Mouse (Mus musculus) left cerebral cortex, postnatal 14 days (tissue): ENCODE measurements around the gene Adcy9. TPM values are rescaled to one million over a fixed set of nuclear protein-coding genes. Genes with fewer than 3 reads are reported as not detected.
"Not testable (repeated sequence)": the region's sequence is repeated elsewhere in the genome, so short reads cannot be mapped to it uniquely, and the experiment has no call there.

Source experiments
- DNase-seq, 2 experiments: peaks; one replicate each; pipeline ENCODE4 v3.0.0; 2021 to 2022; ENCODE audit warnings: low spot score in 2 of 2, mixed read lengths in 1 of 2
- intact Hi-C: fragments of 180-260 bp; cut with DNase I; formaldehyde crosslinking; loops from one replicate; pipeline ENCODE4 v1.15.1; 2025
- total RNA-seq, 2 experiments: library from RNA; stranded (reverse); gene quantifications; 2 replicates each; pipeline ENCODE4 v1.2.3; 2021

The Adcy9 gene
- total RNA-seq, 2 experiments from 2014 or later: 50.1 to 57.1 TPM

- intact Hi-C loops: loop anchor here (5.0 kb wide), 1 partner anchor 222 kb away; no protein-coding TSS in a partner anchor
Measured at GRCm38 (mm10) chr16:4289507-4289906, 130.8 kb downstream of the Adcy9 start.

DNA sequence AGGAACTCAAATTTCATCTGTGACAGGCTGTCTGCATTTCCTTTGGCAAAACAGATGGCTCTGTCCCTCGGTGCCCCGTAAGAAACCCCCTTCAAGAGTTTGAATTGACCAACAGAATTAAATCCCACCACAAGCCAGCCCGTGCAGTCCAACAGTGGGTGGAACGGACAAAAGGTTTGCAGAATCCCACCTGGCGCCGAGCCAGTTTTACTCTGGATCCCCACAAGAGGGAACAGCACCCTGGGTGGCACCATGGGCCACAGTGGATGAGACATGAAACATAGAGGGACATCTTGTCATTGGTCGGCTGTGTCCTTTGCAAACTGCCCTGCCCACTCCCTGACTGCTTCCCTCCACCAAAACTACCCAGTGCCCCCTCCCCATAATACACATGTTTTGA, 133.7 kb downstream of the Adcy9 start:
- intact Hi-C loops: loop anchor here (5.0 kb wide), 1 partner anchor 219 kb away; no protein-coding TSS in a partner anchor

More at GRCm38 (mm10) chr16:4289507-4289906, 130.8 kb downstream of the Adcy9 start:
- DNase-seq: no peak

DNA sequence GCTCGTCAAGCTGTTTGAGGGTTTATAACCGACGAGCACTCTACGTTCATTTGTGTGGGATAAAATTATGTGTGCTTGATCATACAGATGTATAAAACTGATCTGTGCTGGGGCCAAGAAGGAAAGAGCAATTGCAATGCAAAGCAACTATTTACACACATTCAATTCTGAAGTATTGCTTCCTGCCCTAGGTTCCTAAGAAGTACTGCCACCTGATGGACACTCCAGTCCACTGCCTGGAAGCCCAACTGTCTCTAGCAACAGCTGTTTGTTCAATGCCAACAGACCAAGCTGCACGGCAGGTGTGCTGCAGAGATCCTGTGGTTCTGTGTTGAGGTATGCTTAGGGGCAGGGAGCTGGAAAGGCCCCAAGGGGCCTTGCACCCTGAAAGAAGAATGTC, 135.0 kb downstream of the Adcy9 start:
- intact Hi-C loops: loop anchor here (5.0 kb wide), 1 partner anchor 218 kb away; no protein-coding TSS in a partner anchor
- peak in 1 of 2 experiments; percentile 35 for DNase-seq

More for the DNA sequence above, 133.7 kb downstream of the Adcy9 start:
- no peak for DNase-seq

- DNase-seq: no peak
- intact Hi-C loops: no loop called here
Measured at GRCm38 (mm10) chr16:4283267-4283851, 136.9 kb downstream of the Adcy9 start.

- intact Hi-C loops: no loop called here
- DNase-seq: no peak
Measured at GRCm38 (mm10) chr16:4281470-4281869, 138.8 kb downstream of the Adcy9 start.

GRCm38 (mm10) chr16:4280949-4281348, 139.3 kb downstream of the Adcy9 start:
- no peak for DNase-seq

GRCm38 (mm10) chr16:4279601-4280000, 140.7 kb downstream of the Adcy9 start:
- no peak for DNase-seq
- intact Hi-C loops: no loop called here

More at GRCm38 (mm10) chr16:4280949-4281348, 139.3 kb downstream of the Adcy9 start:
- intact Hi-C loops: no loop called here

DNA sequence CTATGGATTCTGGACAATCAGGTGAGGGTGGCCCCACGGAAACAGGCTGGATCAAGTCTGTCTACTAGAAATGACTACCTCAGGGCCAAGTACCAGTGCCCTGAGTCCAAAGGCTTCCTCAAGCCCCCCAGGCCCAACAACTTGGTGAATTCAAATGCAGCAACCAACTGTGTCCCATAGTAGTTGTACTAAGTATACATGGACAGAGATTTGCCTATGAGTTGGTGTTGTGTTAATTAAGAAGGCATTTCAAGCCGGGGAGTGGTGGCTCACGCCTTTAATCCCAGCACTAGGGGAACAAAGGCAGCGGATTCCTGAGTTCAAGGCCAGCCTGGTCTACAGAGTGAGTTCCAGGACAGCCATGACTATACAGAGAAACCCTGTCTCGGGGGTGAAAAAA, 143.7 kb downstream of the Adcy9 start:
- intact Hi-C loops: no loop called here
- no peak for DNase-seq

GRCm38 (mm10) chr16:4276151-4276550, 144.1 kb downstream of the Adcy9 start:
- no peak for DNase-seq
- intact Hi-C loops: no loop called here

GRCm38 (mm10) chr16:4273702-4274476, 146.4 kb downstream of the Adcy9 start:
- DNase-seq: peak; percentile 85 to 86
- intact Hi-C loops: no loop called here

DNA sequence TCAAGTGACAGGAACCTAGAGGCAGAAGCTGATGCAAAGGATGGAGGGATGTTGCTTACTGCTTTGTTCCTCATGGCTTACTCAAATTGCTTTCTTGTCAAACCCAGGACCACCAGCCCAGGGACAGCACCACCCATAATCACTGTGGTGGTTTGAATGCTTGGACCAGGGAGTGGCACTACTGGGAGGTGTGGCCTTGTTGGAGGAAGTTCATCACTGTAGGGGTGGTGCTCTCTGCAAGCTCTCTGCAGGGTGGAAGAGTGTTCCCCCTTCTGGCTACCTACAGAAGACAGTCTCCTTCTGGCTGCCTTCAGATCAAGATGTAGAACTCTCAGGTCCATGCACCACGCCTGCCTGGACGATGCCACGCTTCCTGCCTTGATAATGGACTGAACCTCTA, 148.0 kb downstream of the Adcy9 start:
- no peak for DNase-seq
- intact Hi-C loops: no loop called here

GRCm38 (mm10) chr16:4270911-4271310, 149.4 kb downstream of the Adcy9 start:
- no peak for DNase-seq
- intact Hi-C loops: no loop called here

DNA sequence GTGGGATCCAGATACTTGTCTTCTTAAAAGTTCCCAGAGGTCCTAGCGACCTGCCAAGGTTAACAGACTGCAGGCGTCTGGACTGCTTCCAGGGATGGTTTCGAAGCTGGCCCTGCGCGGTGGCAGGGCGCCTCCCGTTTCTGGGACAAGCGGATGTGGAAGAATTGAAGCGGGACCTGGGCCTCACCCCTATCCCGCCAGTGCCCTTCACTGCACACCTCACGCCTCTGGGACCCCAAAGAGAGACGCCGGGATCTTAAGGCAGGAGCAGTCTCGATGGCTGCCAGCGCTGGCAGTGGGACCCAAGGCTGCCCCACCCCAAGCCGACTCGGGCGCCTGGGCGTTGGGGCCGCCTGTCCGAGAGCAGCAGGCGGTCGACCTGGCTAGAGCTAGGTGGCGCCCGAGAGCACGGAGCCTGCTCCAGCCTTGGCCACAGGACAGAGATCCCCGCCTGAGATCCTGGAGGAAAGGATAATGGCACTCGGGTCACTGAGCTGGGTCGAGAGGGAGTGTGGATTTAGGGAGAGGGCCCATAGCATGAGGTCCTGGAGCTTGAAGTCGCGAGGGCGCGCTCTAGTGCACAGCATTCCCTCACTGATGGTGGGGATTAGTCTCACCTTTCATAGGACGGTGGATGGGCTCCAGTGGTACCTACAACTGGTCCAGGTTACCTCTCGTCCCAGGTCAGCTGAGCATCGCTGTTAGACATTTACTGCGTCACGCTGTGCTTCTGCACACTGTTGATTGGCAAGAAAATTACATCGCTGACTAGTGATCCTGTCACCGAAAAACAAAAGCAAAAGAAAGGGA, 152.2 kb downstream of the Adcy9 start:
- intact Hi-C loops: loop anchor here (5.0 kb wide), 1 partner anchor 201 kb away; no protein-coding TSS in a partner anchor
- DNase-seq: peak in 1 of 2 experiments; percentile 69

DNA sequence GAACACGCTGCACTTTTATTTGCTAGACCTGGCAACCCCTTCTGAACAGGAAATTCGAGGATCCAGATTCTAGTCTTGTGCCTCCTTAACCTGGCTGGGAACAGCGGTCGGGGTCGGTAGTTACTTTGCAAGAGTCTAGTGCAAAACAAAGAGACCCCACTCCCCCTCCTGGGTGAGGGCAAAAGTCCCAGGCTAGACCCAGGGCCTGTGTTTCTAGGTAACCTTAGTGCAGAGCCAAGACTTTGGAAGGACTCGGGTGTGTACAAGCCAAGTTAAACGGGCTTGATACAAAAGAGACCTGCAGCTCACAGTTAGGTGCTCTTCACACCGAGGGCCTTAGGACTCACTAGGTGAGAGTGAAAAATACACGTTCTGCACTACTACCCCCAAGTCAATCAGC, 152.8 kb downstream of the Adcy9 start:
- DNase-seq: no peak
- intact Hi-C loops: loop anchor here (5.0 kb wide), 1 partner anchor 200 kb away; no protein-coding TSS in a partner anchor

GRCm38 (mm10) chr16:4265351-4265750, 154.9 kb downstream of the Adcy9 start:
- no peak for DNase-seq
- intact Hi-C loops: loop anchor here (5.0 kb wide), 1 partner anchor 198 kb away; no protein-coding TSS in a partner anchor

- DNase-seq: no peak
- intact Hi-C loops: no loop called here
Measured at GRCm38 (mm10) chr16:4263486-4263885, 156.8 kb downstream of the Adcy9 start.

GRCm38 (mm10) chr16:4257546-4257945, 162.8 kb downstream of the Adcy9 start:
- DNase-seq: no peak
- intact Hi-C loops: no loop called here

DNA sequence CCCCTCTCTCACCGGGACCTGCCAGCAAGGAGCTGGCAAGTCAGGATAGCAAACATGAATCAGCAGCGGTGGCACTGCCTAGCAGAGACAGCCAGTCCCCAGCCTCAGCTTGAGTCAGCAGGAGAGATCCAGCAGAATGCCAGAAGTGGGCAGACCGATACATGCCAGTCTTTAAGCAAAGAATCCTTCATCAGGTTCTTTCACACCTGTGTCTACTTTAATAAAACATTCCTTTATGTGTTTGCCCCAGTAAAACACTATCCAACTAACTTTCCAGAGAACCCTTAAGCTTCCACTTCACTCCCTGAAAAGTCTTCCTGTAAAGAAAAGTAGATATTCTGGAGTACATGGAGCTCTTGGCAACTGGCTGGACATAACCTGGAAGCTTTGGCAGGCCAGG, 171.5 kb downstream of the Adcy9 start:
- intact Hi-C loops: no loop called here
- DNase-seq: no peak

- intact Hi-C loops, DNase-seq: not testable (repeated sequence)
Measured at GRCm38 (mm10) chr16:4245241-4245640, 175.1 kb downstream of the Adcy9 start.
